Mouse (Mus musculus) embryonic fibroblast, embryonic 13.5 days (primary cell): ENCODE results near the gene B3gnt6.

Experiments
- CTCF ChIP-seq: IDR thresholded peaks from 2 replicates; pipeline ENCODE4 v1.5.1; 2011; ENCODE audit warnings: mild to moderate bottlenecking, control low read depth, low read length, moderate library complexity, borderline replicate concordance; ENCODE audit not compliant: insufficient read depth
- POLR2A ChIP-seq: IDR thresholded peaks from 2 replicates; pipeline ENCODE4 v1.6.1; 2011; ENCODE audit warnings: low read depth, mild to moderate bottlenecking, control low read depth, low read length, moderate library complexity

GRCm38 (mm10) chr7:98194026-98194792, 5.1 kb downstream of the B3gnt6 start:
- no peak for TF ChIP-seq POLR2A
- TF ChIP-seq CTCF = no peak
